Mouse (Mus musculus) heart, postnatal 36 days (tissue): ENCODE measurements around the gene Elf2. TPM values are rescaled to one million over a fixed set of nuclear protein-coding genes. Genes with fewer than 3 reads are reported as not detected.
"Not testable (repeated sequence)": the region's sequence is repeated elsewhere in the genome, so short reads cannot be mapped to it uniquely, and the experiment has no call there.

Experiments used
- DNase-seq, 2 experiments: peaks; one replicate each; pipeline ENCODE4 v3.0.0; 2021 to 2022
- intact Hi-C: fragments of 180-260 bp; cut with DNase I; formaldehyde crosslinking; loops from one replicate; pipeline ENCODE4 v1.15.1; 2025
- total RNA-seq, 2 experiments: library from RNA; stranded (reverse); gene quantifications; 2 replicates each; pipeline ENCODE4 v1.2.3; 2021

Gene Elf2
- total RNA-seq, 2 experiments from 2014 or later: 53.8 to 62.2 TPM

DNA sequence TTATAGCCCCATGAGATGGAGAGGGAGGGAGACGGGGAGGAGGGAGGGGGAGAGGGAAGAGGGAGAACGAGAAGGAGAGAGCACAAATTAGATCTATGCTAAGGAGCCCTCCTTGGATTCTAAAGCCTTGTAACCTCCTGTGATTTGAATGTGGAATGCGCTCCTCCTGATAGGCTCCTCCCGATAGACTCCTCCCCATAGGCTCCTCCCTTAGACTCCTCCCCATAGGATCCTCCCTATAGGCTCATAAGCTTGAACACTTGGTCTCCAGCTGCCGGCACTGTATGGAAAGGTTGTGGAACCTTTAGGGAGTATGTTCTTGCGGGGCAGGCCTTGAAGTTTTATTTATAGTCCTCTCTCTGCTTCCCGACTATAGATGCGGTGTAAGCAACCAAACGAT, 20.6 kb upstream of the Elf2 start:
- intact Hi-C loops: no loop called here
- no peak for DNase-seq

DNA sequence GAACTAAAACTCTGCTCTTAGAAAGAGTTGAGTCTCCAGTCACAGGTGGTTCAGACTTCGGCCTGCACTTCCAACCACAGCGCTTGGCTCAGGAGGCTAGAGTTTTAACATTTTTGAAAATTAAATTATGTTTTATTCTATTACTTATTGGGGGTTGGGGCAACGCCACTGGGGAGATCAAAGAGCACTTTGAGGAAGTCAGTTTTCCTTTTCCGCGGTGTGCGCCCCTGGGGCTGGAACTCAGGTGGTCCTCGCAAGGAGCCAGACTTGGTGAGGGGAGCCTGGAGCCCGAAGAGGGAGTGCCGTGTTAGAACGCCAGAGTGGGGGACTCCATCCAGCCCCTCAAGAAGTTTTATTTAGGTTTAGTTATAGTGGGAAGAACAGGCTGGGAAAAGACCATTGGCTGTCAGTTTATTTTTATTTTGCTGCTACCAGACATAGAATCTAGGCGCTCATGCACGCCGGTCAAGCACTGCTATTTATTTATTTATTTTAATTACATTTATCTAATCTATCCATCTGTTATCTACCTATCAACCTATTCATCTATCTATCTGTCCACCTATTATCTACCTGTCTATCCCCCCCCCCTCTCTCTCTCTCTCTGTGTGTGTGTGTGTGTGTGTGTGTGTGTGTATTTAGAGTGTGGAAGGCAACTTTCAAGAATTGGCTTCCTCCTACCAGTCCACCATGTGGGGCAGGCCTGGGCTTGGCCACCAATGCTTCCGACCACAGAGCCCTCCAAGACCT, 19.3 kb upstream of the Elf2 start:
- intact Hi-C loops: no loop called here
- no peak for DNase-seq

DNA sequence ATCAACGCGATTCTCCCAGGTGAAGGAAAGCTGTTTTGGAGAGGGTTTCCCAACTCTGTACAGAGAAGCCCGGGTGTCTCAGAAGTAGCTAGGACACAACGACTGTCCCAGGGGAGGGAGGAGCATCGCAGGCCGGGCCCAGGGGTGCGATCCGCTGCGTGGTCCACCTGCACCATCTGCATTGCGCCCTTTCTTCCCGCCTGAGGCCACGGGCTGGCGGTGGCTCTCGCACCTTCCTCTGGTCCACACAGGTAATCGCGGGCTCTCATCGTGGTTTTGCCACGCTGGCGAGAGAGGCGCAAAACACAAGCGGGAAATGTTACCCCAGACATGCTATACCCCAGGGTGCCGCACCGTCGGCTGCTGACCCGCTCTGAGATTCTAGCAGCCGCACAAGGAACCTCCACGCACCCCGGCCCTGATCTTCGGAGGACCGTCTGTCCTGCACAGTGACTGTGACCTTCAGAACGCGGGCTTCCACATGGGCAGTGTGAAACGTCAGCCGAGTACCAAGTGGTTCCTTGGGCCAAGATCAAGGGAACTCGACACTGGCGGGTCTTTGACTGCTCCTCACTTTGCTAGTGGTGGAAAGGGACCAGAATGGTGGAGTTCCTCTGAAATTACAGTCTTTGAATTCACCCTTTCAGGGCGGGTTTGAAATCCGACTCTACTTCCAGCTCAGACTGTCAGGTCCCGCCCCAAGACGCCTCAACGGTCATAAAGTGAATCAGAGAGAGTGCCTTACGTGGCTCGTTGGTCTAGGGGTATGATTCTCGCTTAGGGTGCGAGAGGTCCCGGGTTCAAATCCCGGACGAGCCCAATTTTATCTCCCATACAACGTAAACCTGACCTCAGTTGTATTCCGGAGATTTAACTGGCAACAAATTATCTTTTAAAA, 18.4 kb upstream of the Elf2 start:
- DNase-seq: peak; percentile 67 to 75

DNA sequence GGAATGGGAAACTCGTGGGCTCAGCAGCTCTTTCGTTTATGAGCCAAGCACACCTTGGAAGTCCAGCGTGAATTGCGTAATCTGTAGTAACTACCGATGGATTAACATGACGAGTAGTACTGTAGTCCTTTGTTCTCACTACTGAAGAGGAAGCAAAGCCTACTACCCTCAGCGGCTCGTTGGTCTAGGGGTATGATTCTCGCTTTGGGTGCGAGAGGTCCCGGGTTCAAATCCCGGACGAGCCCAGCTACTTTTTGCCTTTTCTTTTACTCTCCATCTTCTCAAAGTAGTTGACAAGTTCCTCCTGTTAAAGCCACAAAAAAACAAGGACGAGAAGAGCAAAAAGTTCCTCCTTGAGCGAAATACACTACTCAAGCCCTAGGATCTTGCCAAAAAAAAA, 17.7 kb upstream of the Elf2 start:
- DNase-seq: peak; percentile 74 to 76
- intact Hi-C loops: no loop called here

More for the DNA sequence above, 18.4 kb upstream of the Elf2 start:
- intact Hi-C loops: no loop called here

DNA sequence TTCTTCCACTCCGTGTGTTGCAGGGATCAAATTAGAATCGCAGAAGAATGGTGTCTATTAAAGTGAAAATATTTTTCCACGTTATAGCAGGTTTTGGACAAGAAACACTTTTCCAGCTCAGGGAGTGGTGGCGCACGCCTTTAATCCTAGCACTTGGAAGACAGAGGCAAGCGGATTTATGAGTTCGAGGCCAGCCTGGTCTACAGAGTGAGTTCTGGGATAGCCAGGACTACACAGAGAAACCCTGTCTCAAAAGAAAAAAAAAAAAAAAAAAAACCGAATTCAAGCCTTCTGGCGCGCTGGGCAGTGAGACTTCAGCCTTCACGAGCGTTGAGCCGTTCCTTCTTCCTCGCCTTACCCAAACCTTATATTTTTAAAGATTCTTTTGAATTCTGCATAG, 17.2 kb upstream of the Elf2 start:
- intact Hi-C loops: no loop called here
- DNase-seq: no peak

DNA sequence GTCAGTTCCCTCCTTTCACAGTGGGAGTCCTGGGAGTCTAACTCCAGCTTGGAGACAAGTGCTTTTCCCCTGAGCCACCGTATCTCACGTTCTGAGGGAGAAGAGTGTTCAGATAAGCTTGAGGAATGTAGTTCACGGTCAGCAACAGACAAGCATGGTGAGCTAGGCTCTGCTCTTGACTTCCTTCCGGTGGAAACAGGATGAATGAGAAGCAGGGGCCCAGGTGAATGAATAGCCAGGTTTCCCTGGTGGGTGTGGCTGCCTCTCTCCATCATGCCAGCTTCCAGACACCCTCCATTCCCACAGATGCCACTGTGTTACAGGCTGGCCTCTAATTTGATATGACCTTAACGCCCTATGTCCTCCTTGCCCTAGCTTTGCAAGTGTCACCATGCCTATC, 16.6 kb upstream of the Elf2 start:
- intact Hi-C loops: no loop called here
- DNase-seq: no peak

DNA sequence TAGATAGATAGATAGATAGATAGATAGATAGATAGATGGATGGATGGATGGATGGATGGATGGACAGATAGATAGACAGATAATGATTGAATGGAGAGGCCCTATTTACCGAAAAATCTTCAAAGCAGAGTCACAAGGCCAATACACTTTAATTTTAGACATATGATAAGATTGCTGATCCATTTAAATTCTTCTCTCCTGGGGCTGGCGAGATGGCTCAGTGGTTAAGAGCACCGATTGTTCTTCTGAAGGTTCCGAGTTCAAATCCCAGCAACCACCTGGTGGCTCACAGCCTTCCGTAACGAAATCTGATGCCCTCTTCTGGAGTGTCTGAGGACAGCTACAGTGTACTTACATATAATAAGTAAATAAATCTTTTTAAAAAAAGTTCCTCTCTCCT, 14.5 kb upstream of the Elf2 start:
- intact Hi-C loops, DNase-seq: not testable (repeated sequence)

DNA sequence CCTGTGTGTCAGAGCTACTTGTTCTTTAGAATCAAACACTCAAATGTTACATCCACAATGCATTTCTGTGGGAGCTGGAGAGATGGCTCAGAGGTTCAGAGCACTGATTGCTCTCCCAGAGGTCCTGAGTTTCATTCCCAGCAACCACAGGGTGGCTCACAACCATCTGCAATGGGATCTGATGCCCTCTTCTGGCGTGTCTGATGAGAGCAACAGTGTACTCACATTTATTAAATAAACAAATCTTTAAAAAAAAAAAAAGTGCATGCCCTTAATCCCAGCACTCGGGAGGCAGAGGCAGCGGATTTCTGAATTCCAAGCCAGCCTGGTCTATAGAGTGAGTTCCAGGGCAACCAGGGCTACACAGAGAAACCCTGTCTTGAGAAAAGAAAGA, 13.6 kb upstream of the Elf2 start:
- no peak for DNase-seq
- intact Hi-C loops: no loop called here

DNA sequence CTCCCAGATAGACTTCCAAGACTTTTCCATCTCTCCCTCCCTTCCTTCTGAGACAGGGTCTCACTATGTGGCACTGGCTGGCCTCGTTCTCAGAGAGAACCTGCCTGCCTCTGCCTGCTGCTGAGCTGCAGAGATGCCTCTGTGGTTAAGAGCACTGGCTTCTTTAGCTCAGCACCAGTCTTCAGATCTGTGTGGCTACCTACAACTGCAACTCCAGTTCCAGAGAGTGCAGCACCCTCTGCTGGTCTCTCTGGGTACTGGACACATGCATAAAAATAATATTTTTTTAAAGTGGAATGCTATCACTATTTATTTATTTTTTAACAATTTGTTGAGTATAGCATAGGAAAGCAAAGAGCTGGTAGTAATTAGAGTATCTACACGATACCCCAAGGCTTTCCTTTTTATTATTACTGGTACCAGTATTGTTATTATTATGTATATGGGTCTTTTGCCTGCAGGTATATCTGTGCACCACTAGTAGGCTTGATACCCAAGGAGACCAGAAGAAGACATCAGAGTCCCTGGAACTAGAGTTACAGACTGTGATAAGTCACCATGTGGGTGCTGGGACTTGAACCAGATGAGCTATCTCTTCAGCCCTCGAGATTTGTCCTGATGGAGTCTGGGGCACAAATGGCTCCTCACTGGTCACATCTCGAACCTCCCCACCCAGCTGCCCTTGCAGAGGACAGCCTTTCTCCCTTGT, 13.0 kb upstream of the Elf2 start:
- DNase-seq: peak; percentile 59 to 82
- intact Hi-C loops: loop anchor here (1.0 kb wide), 2 partner anchors 64 to 119 kb away; no protein-coding TSS in a partner anchor

DNA sequence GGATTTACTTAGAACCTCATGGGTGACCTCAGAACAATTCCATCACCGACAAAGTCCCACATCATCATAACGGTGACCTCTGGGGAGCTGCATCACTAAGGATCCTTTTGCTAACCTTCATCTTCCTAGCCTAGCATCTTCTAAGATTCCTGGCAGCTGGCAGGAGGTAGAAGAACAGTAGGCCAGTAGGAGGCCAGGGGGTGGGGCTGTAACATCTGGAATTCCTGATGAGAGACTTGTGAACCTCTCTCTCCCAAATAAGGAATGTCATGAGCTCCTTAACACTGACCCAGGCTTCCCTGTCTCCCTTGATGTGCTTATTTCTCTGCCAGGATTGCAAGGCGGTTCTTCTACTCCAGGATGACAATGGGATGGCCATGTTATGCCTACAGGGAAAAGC, 10.3 kb upstream of the Elf2 start:
- no peak for DNase-seq
- intact Hi-C loops: loop anchor here (2.0 kb wide), 1 partner anchor 32 kb away; no protein-coding TSS in a partner anchor

DNA sequence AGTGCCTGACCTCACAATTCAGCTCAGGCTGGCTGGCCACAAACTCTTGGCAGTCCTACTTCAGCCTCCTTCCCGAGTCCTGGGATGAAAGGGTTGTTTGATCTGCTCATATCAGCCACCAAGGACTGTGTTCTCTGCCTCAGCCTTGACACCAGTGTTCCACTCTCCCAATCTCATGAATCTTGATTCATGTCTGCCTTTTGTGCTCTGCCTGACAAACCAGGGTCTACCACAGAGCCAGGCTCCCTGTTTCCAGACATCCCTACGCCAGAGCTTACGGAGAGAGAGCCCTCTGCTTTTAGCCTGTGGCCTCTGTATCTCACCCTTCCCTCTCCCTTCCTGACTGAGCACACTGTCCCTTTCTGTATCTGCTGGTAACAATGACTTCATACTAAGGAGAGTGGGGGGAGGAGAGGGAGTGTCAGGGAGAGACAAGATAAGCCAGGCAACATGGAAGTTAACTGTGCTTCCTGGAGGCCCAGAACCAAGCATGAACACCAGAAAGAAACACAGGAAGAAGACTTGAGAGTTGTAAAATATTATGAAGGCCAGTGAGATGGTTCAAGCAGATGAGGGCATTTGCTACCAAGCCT, 8.3 kb upstream of the Elf2 start:
- DNase-seq: no peak
- intact Hi-C loops: no loop called here

DNA sequence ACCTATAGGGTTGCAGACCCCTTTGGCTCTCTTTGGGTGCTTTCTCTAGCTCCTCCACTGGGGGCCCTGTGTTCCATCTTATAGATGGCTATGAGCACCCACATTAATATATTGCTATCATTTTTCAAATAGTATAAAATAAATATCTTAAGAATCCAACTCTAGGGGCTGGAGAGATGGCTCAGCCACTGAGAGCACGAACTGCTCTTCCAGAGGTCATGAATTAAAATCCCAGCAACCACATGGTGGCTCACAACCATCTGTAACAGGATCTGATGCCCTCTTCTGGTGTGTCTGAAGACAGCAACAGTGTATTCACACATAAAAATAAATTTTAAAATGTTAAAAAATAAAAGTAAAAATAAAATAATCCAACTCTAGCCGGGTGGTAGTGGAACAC, 4.6 kb upstream of the Elf2 start:
- intact Hi-C loops: not testable (repeated sequence)

DNA sequence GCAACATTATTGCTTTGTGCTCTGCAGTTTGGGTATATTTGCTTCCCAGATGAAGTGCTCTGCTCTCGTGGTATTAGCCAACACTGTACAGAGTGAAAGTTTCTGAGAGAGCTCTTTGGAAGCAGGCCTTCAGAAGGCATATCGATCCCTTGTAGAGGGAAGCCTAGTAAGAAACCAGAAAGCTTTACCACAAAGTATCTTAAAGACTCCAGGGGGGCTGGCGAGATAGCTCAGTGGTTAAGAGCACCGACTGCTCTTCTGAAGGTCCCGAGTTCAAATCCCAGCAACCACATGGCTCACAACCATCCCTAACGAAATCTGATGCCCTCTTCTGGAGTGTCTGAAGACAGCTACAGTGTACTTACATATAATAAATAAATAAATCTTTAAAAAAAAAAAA, 3.7 kb upstream of the Elf2 start:
- intact Hi-C loops, DNase-seq: not testable (repeated sequence)

More for the DNA sequence above, 4.6 kb upstream of the Elf2 start:
- DNase-seq: not testable (repeated sequence)

DNA sequence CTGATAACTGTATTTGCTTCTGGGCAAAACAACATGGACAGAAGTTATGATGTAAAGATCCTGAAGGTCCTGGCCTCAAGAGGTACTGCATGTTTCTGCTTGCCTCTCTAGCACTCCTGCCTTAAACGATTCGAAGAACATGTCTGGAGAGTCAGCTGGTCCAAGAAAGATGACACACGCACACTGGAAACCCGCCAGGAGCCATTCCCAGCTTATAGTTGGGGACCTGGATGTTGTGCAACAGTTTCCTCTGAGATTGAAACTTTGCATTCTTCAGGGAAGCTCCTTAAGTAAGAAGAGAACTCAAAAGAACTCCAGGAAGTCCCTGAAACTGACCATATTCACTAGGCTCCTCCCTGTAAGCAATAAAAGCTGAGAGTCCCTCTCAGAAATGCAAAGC, 2.8 kb upstream of the Elf2 start:
- DNase-seq: no peak
- intact Hi-C loops: no loop called here

DNA sequence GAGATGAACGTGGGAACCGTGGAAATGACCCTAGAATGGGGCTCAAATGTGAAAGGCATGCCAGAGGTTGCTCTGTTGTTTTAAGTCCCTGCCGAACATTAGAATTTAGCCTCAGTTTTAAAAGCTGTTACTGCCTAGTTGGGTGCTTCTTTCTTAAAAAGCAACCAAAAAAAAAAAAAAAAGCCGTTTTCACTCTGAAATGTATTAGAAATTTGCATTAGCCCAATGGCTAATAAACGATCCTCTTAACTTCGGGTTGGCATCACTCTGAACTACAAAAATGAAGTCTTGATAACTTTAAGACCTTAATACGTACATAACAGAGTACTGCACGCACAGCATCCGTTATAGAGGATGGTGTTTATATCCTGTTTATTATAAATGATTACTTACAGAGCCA, 1.7 kb upstream of the Elf2 start:
- no peak for DNase-seq
- intact Hi-C loops: no loop called here

DNA sequence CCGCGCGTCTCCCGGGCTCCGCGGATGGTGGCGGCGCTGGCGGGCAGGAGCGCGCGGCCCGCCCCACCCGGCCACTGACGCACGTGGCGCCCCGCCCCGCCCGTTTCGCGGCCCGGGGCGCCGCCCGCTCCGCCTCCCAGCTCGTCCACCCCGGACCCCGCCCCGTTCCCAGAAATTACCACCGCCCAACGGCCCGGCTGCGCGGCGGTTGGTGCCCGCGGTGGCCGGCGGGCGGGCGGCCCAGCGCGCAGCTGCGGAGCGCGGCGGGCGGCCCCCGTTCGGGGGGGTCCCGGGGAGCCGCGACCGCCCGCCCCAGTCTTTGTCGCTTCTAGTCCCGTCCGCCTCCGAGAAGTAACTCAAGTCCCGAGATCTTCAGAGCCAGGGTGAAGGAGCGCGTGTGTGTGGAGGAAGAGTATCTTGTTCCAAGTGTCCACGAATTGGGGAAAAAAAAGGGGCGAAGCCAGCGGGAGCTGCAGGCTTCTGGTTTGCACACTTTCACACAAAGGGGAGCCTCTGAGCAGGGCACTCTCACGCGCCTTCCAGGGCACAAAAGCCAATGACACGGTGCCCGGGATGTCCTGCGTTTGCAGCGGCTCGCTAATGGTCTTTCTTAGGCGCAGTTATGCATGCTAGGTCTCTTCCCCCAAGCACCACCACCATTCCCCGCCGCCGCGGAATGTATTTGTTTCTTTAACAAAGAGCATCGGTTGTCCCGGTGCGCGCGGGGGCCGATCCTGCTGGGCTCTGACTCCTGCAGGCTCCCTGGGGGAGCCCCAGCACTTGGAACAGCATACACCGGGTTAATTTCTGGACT, 1.0 kb upstream of the Elf2 start:
- intact Hi-C loops: loop anchor here (1.0 to 2.0 kb wide), 2 partner anchors 15 to 65 kb away; no protein-coding TSS in a partner anchor
- DNase-seq: peak; percentile 89 to 93

DNA sequence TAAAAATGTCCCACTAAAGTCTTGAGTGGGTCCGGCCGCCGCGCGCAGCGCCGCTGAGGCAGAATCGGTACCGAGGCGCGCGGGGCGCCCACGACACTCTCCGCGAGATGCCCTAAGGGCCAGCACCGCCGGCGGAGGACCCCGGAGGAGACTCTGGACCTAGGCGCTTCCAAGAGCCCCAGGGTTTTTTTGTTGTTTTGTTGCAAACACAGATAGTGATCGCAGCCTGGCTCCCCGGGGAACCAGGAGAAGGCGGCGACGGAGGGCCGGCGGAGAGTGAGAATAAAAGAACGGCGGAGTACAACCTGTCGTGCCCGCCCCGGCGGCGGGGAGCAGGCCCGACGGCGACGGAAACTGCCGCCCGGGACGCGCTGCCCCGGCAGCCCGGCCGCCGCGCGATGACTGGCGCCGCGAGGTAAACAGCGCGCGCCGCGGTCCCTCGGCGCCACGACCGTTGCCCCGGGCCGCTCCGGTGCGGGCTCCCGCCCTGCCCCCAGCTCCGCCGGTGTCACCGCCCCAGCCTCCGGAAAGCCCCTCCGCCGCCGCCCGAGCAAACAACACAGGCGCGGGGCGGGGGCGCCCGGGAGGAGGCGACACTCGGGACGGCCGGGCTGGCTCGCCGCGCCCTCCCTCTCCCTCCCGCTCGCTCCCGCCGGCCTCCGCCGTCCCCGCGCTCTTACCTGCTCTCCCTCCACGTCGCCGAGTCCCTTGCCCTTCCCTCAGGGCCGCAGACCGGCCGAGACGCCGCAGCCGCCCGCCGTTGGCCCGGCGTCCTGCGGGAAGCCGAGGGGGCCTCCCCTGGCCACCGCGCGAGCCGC, 520 bp downstream of the Elf2 start:
- DNase-seq: no peak
- intact Hi-C loops: loop anchor here (2.0 kb wide), 1 partner anchor 13 kb away; no protein-coding TSS in a partner anchor

DNA sequence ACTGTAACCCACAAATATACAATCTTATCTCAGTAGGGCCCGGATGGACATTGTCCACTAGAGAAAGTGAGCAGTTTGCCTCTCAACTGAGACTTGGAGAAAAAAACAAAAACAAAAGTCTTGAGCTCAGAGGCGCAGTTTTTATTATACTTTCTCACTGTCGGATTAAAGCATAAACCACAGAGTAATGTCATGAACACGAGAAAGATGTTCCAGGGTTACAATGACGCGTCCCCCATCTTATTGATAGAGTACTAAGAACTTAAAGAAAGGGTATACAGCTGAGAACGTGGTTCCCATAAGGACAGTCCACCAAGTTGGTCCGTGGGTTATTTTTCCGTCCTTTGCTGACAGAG, 1.1 kb downstream of the Elf2 start:
- intact Hi-C loops: no loop called here
- DNase-seq: no peak

DNA sequence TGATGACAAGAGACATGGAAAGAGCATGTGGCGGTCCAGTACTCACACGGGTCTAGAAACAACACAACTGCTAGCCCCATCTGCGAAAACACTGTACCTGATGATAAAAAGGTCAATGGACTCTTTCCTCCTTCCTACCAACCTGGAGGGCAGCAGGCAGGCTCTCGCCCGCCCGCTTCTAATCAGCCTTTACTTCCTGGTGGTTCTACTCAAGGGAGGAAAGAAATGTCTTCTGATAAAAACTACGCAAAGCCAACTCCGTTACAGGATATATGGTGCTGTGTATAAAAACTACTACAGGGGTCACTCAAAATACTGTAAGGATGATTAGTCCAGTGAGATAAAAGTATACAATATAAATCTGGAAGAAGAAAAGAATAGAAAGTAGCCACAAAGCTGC, 5.1 kb downstream of the Elf2 start:
- intact Hi-C loops: no loop called here
- no peak for DNase-seq
